Mouse (Mus musculus): ENCODE data around the gene Tiam1. TPM values are rescaled to one million over a fixed set of nuclear protein-coding genes. Genes with fewer than 3 reads are reported as not detected.

The Tiam1 gene
- total RNA-seq, 1 experiment from 2014 or later = 34.5 TPM

- ATAC-seq (replicated peaks; ENCODE audit: low read depth, poor library complexity, severe bottlenecking) = no peak
Observed at GRCm38 (mm10) chr16:89867212-89867829, 276.2 kb downstream of the Tiam1 start.

GRCm38 (mm10) chr16:89865136-89865535 lies 278.4 kb downstream of the Tiam1 start:
- no peak for ATAC-seq (replicated peaks; ENCODE audit: low read depth, poor library complexity, severe bottlenecking)

- ATAC-seq (replicated peaks; ENCODE audit: low read depth, poor library complexity, severe bottlenecking) = peak; percentile 69
Observed at GRCm38 (mm10) chr16:89864710-89865109, 278.9 kb downstream of the Tiam1 start.

- no peak for ATAC-seq (replicated peaks; ENCODE audit: low read depth, poor library complexity, severe bottlenecking)
Observed at GRCm38 (mm10) chr16:89863264-89863663, 280.3 kb downstream of the Tiam1 start.

- ATAC-seq (replicated peaks; ENCODE audit: low read depth, poor library complexity, severe bottlenecking) = no peak
Observed at GRCm38 (mm10) chr16:89861531-89861930, 282.0 kb downstream of the Tiam1 start.

GRCm38 (mm10) chr16:89860708-89861107 lies 282.9 kb downstream of the Tiam1 start:
- no peak for ATAC-seq (replicated peaks; ENCODE audit: low read depth, poor library complexity, severe bottlenecking)

GRCm38 (mm10) chr16:89857666-89858065 lies 285.9 kb downstream of the Tiam1 start:
- ATAC-seq (replicated peaks; ENCODE audit: low read depth, poor library complexity, severe bottlenecking) = no peak

GRCm38 (mm10) chr16:89854731-89855130 lies 288.8 kb downstream of the Tiam1 start:
- 0 out of 2 replicates have a peak, but pooled peaks have one; percentile 22 for ATAC-seq (replicated peaks; ENCODE audit: low read depth, poor library complexity, severe bottlenecking)

- no peak for ATAC-seq (replicated peaks; ENCODE audit: low read depth, poor library complexity, severe bottlenecking)
Observed at GRCm38 (mm10) chr16:89851333-89851732, 292.2 kb downstream of the Tiam1 start.

GRCm38 (mm10) chr16:89848651-89849597 lies 294.6 kb downstream of the Tiam1 start:
- peak; percentile 80 for ATAC-seq (replicated peaks; ENCODE audit: low read depth, poor library complexity, severe bottlenecking)

- peak; percentile 12 for ATAC-seq (replicated peaks; ENCODE audit: low read depth, poor library complexity, severe bottlenecking)
Observed at GRCm38 (mm10) chr16:89848179-89848578, 295.4 kb downstream of the Tiam1 start.

- no peak for ATAC-seq (replicated peaks; ENCODE audit: low read depth, poor library complexity, severe bottlenecking)
Observed at GRCm38 (mm10) chr16:89845461-89845860, 298.1 kb downstream of the Tiam1 start.

GRCm38 (mm10) chr16:89844580-89844979 lies 299.0 kb downstream of the Tiam1 start:
- peak; percentile 69 for ATAC-seq (replicated peaks; ENCODE audit: low read depth, poor library complexity, severe bottlenecking)

- ATAC-seq (replicated peaks; ENCODE audit: low read depth, poor library complexity, severe bottlenecking) = no peak
Observed at GRCm38 (mm10) chr16:89841894-89842293, 301.7 kb downstream of the Tiam1 start.

GRCm38 (mm10) chr16:89840361-89840760 lies 303.2 kb downstream of the Tiam1 start:
- ATAC-seq (replicated peaks; ENCODE audit: low read depth, poor library complexity, severe bottlenecking) = no peak

GRCm38 (mm10) chr16:89839829-89840228 lies 303.7 kb downstream of the Tiam1 start:
- ATAC-seq (replicated peaks; ENCODE audit: low read depth, poor library complexity, severe bottlenecking) = no peak

GRCm38 (mm10) chr16:89837096-89837495 lies 306.5 kb downstream of the Tiam1 start:
- no peak for ATAC-seq (replicated peaks; ENCODE audit: low read depth, poor library complexity, severe bottlenecking)

- no peak; the same call in 1 of the 2 replicates for ATAC-seq (replicated peaks; ENCODE audit: low read depth, poor library complexity, severe bottlenecking)
Observed at GRCm38 (mm10) chr16:89835551-89835950, 308.0 kb downstream of the Tiam1 start.

GRCm38 (mm10) chr16:89833011-89833410 lies 310.6 kb downstream of the Tiam1 start:
- no peak for ATAC-seq (replicated peaks; ENCODE audit: low read depth, poor library complexity, severe bottlenecking)

GRCm38 (mm10) chr16:89831172-89831571 lies 312.4 kb downstream of the Tiam1 start:
- peak; percentile 54 for ATAC-seq (replicated peaks; ENCODE audit: low read depth, poor library complexity, severe bottlenecking)

- ATAC-seq (replicated peaks; ENCODE audit: low read depth, poor library complexity, severe bottlenecking) = no peak
Observed at GRCm38 (mm10) chr16:89830221-89830648, 313.3 kb downstream of the Tiam1 start.

Data from common myeloid progenitor, adult 5-6 weeks (primary cell).